Mouse (Mus musculus) testis, postnatal 10 days (tissue): Measurements from ENCODE around the gene Rnaseh2b.

Experiments used
- DNase-seq: peaks from one replicate; pipeline ENCODE4 v3.0.0; 2021; ENCODE audit warnings: low spot score

The Rnaseh2b gene

DNA sequence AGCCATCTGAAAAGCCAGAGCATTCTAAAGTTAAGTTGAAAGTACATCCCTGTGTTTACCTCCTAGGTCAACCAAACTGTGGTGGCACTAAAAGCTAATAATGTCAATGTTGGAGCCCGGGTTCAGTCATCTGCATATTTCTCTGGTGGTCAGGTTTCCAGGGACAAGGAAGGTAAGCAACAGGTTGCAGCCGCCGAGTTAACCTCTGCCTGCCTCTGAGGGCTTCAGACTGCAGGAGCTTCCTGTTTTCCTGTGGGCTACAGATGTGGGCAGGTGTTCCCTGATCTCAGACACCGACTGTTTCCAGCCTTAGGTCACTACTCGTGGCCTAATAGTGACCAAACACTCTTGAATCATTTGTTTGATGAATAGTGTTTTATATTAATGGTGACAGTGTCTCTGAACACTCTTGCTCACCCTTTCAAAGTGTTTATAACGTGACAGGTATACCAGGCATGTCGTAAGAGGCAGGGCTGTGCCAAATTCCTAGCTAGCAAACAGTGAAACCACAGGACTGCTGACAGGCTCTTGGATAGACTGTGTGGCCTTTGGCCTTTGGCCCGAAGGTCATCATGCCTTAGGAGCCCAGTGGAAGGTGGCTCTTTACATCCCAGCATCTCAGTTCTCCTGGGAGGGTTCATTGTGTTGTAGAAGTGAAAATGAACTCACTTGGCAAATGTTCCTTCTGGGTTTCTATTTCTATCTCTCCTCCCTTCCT is 69.0 kb downstream of the Rnaseh2b start:
- DNase-seq = peak; percentile 16

DNA sequence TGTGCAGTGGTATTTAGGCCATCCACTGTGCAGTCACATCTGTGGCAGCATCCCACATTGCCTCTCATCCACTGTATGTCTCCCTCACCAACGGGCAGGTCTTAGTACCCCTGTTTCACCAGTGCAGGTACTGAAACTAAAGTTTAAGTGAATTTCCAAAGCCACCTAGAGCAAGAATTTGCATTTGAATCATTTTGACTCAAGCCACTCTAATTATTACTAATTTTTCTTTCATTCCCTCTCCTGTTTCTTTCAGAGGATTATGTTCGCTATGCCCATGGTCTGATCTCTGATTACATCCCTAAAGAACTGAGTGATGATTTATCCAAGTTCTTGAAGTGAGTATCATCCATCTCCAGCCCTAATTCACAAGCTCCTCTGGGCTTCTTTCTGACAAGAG is 71.4 kb downstream of the Rnaseh2b start:
- DNase-seq = no peak

DNA sequence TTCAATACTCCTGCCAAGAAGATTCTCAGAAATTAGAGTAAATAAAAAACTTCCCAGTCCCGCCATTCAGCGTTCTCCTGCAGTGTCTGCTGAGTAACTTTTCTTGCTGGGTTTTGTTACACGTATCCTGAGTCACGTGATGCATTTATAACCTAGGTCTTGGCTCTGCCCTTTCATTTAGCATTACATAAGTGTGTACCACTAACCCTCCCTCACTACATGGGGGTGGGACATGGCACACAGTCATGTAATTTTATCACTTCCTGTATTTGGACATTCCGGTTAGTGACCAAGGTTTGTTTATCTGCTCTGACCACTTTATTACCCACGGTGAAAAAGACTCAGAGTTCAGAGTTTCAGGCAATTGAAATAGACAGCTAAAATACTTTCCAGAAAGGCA is 78.4 kb downstream of the Rnaseh2b start:
- peak; percentile 49 for DNase-seq

DNA sequence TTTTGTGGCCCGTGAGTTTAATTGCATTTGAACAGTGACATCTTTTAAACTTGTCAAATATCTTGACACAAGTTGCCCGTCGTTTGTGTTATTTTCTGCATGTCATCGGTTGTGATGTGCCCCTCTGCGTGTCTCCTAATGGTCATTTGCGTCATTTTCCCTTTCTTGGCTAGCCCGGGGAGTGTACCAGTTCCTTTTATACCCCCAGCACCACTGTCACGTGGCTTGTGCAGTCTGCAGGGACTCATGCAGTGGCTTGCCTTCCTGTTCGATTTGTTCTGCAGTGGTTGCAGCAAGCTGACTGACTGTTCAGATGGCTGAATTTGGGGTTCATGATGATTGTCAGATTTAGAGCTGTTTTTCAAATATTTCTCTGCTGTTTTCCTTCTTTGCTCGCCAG is 81.6 kb downstream of the Rnaseh2b start:
- no peak for DNase-seq

DNA sequence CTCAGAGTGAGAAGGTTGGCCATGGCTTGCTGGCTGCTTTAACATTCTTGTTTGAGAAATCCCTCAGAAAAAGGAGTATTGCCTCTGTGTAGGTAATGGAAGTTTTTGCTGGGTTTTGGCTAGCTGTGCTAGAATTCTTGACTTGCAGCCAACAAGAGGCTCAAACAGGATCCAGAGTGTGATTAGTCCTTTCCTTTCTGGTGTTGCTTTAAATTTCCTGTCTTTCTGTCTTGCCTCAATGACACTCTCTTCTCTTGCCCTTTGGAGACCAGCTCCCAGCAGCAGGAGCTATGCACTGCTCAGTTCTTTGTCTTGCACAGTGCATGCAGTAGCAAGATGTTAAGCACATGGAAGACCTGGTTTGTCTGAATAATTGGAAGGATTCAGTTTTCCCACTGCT is 83.3 kb downstream of the Rnaseh2b start:
- no peak for DNase-seq

DNA sequence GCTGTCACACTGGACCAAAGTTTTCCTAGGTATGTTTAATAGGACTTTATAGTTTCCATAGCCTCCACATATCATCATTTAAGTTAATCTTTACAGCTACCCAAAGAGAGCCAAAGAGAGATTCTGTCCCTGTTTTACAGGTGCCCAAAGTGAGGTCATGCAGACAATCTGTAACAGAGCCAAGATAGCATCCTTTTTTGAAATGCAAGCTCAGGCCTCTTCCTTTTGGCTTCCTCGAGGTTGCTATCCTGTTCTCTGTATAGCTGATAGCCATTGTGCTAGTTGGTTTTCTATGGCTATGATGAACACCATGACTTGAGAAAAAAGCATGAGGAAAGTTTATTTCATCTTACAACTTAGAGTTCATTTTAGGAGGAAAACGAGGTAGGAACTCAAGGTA is 83.7 kb downstream of the Rnaseh2b start:
- no peak for DNase-seq

DNA sequence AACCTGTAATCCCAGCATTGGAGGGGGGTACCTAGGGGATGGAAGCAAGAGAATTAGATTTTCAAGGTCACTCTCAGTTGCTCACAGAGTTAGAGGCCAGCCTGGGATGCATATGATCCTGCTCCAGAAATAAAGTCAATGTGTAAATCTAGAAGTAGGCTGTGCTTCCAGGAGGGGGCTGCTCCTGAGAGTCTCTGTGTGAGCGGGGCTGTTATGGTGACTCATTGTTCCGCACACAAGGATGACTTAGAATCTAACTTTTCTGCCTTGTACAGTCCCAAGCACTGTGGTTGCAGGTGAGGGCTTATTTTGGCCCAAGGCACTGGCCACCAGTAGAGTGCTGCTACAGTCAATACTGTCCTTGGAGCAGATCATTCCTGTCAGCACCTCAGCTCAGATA is 87.0 kb downstream of the Rnaseh2b start:
- no peak for DNase-seq

DNA sequence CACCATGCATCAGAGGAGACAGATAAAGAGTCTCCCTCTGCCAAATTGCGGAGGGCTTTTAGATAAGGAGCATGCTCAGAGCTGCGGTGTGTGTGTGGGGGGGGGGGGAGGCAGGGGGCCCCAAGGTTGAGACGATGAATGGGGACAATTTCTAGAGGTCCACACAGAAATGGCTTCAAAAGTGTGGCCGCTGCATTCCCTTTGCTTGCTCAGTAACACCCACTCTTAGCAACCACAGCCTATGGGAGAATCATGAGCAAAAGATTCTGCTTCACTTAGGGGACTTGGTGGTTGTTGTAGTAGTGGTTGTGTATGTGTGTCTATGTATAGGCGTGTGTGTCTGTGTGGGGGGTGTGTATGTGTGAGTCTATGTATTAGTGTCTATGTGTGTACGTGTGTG is 88.2 kb downstream of the Rnaseh2b start:
- no peak for DNase-seq

DNA sequence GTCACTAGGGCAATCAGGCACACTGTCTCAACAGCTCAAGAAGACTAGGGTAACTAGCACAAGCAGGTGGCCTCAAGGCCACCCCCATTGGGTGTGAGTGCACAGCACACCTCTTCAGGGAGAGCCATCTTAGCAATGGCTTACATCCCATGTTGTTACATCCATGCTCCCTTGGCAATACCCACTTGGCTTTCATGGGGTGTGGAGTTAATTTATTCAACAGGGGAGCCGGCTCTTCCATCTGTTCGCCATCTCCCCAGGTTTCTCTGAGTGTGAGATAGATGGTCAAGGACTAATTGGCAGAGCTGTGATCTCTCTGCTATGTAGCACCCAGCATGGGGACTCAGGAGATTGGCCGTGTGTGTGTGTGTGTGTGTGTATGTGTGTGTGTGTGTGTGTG is 90.7 kb downstream of the Rnaseh2b start:
- DNase-seq = no peak

DNA sequence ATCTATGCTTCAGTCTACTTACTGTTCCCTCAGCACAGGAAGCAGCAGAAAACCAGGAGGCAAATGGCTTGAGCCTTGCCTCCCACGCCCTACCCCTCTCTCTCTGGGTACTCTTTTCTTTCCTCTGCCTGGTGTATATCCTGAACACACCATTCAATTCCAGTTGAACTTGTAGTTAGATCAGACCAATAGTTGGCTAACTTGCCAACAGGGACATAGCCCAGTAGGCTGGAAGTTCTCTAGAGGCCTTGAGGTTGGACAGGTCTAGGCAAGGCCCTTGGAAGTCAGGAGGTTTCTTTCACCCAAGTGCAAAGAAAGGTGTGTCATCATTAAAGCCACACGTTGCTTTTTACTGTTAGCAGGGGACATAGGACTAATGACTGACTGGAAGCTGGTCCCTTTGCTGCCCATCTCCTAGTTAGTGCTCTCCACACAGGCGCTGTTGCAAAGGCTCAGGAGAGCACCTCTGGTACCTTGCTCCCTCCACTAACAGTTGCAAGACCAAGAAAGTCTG is 91.5 kb downstream of the Rnaseh2b start:
- no peak for DNase-seq

DNA sequence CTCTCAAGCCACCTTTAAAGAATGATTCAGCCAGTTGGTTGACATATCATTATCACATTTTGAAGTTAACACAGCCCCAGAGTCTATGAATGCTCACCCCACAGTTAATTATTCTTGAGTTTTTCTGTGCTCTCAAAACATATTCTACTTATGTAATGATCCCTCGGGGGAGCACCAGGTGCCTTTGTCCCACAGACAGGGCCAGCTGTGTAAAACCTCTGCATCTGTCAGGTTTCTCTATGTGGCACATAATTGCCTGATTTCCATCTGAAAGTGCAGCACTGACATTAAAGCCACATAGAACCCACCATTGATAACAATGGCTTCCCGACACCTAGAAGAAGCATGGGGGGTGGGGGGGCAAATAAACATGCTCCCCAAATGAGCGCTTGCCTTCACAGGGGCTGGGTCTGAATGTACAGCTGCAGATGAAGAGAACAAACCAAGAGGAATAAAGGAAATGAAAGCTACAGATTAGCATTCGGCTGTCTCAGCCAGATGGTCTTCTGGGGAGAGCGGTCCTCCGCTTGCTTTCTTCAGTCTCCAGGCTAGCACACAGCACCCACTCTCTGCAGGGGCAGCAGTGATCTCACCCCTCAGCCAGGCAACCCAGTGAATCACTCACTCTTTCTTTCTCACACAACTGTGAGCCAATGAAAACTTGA is 96.8 kb downstream of the Rnaseh2b start:
- DNase-seq = no peak

DNA sequence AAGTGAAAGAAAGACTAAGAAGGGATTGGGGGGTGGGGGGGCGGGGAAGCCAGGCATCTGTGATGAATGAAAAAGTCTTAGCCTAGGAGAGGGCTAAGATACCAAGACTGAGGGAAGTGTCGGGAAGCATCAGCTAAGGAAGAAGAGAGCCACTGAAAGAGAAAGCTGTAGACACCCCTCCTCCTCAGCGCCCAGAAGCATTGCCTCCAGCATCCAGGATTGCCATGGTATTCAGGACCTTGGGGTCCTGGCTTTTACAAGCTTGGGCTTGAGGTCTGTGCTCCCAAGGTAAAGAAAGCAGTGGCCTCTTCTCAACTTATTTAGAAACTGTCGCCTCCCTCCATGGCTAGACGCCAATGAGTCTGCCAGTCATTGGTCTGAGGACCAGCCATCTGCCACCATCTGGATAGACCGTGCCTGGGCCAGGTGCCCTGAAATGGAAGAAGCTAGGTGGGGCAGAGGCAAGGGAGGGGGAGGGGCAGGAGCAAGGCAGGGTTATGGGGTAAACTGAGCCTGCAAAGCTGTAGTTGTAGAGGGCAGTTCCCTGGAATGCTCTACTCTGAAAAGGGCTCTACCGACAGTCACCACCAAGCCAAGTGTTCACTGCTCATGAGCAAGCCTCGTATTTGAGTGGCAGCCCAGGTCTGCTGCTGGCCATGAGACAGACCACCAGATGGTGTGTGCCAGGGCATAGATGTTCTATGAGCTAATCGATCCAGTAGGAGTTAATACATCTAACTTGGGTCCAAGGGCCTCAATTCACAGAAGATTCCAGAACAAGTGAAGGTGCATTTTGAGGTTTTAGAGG is 97.5 kb downstream of the Rnaseh2b start:
- peak; percentile 47 for DNase-seq

DNA sequence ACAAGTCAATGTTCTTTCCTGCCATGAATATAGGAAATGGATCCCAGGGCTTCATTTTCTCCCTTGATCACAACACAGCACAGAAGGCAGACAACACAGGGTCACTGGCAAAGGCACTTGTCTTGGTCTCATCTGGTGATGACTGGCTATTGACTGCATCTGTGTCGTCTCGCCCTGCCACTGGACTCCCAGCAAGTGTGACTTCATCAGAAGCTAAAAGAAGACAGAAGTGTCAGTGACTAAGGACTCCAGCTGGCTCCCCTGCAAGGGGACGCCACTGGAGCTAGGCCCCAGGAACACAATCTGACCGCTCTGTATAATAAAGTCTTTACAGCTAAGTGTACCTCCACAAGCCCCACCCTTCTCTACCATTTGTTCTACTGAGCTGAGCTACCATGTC is 100.4 kb downstream of the Rnaseh2b start:
- no peak for DNase-seq

DNA sequence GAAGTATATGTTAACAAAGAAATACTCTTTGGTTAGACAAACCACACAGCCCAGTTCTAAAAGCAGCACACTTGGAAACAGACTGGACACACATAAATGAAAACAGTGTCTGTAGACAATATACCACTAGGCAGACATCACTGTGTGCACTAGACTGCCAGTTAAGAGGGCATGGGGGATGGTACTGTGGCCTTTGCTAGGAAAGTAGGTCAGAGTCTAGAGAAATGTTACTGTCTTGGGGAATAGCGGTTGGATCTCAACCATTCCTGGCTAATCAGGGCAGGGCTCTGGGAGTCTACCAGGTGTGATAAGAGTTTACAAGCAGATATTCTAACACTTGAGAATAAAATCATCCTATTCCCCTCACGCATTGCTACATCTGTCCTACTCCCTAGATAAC is 103.0 kb downstream of the Rnaseh2b start:
- no peak for DNase-seq

DNA sequence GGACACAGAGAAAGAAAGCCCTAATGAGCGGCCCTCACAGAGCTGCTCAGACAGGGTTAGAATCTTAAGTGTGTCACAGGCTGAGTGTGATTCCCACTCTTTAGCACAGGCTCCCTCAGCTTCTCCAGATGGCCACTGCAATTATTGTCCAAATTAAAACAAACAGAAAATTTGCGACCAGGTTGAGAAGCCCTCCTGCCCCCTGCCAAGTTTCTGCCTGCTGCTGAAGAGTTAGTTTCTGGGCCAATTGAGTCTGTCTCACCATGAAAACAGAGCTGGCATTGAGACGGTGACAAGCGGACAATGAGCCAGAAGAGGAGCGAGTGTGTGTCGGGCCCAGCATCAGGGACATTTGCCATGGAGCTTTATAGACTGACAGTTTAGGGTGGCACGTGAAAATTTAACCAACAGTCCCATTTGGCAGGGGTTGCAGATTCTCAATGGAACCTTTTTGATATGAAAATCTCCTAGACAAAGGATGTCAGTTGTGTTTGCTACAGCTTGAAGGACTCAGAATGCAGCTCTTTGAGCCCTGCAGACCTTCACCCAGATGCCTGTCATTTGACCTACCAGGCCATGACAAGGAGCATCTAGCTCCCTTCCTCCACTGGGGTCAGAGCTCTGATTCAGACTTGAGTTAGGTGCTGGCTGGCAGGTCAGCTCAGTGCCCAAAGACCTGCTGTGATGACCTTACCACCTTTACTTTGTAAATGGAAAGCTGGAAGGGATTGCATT is 123.8 kb downstream of the Rnaseh2b start:
- no peak for DNase-seq

DNA sequence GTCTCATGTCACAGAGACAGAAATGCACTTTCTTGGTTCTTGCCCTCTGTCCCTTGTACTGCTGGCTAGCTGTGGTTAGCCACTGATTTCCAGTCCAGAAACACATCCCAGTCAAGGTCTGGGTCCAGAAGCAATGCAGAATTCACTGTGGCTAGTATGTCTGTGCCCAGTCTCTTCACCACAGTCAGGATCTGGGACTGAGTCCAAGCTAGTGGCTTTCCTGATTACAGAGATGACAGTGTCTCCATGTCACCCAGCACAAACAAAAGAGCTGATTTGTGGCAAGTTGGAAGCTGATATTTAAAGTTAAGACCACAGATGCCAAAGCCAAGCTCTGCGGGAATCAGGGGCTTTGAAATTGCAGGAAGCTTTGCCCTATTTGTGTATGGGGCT is 124.3 kb downstream of the Rnaseh2b start:
- no peak for DNase-seq

DNA sequence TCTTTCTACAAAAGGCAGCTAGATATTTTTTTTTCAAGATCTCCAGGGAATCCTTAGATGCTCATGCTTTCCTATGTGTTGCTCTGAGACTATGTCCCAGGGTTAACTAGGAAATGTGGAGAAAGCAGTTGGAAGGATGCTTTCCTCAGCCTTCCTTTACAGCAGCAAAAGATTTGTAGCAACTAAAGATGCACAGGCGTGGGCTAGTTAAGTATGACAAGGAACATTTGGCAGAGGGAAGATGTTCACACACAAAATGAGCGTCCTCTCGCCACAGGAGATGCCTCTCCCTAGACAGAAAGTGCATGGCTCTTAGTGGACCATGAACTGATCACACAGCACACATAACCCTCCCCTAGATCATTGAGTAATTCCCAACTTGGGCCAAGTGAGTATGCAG is 125.1 kb downstream of the Rnaseh2b start:
- no peak for DNase-seq

DNA sequence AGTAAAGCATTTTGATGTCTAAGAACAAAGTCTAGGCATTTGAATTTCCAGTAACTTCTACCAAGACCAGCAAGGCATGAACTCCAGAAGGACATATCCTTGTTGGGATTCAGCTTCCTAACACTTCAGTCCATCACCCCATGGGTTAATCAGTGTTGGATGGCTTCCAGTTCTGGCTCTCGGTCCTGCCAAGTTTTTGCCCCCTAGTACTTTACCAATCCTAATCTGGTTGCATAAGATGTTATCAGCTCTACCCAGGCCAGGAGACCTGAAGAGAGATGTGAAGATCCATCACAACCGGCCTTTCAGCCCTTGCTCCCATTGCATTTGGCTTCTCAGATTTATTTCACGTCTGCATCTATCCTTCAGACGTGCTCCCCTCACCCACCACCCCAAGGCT is 129.9 kb downstream of the Rnaseh2b start:
- DNase-seq = no peak
